Mouse (Mus musculus): Measurements from ENCODE around the gene Tapbpl. TPM values are rescaled to one million over a fixed set of nuclear protein-coding genes. Genes with fewer than 3 reads are reported as not detected.
"Not testable (repeated sequence)": the region's sequence is repeated elsewhere in the genome, so short reads cannot be mapped to it uniquely, and the experiment has no call there.

The Tapbpl gene
- 9.0 and 9.6 TPM in 2 replicates for polyA plus RNA-seq (2015; fragmentation: Nextera tagmentation; extraction: Ambion mirVana)

GRCm38 (mm10) chr6:125231117-125232044 is at the start of gene Tapbpl:
Gene Tapbpl, minus strand, starts transcription at chr6:125231860.
- peaks cover 19% of the 10 kb centered on the region; the same call in 1 of the 2 replicates for H3K4me1 ChIP-seq (ENCODE audit: control insufficient read depth, insufficient read depth, low read length)
- no peaks in the 10 kb centered on the region for H3K36me3 ChIP-seq (ENCODE audit: control insufficient read depth, insufficient read depth, low read length)
- peak within 1 kb of the TSS; percentile 90 for H3K27ac ChIP-seq (ENCODE audit: low read length)
- H3K27me3 ChIP-seq (ENCODE audit: control insufficient read depth, insufficient read depth, low read length): no peaks in the 10 kb centered on the region
- WGBS: 2% methylated on average over 16 of the region's 16 CpGs
- peak; percentile 52; the same call in 1 of the 2 replicates for ATAC-seq (ENCODE audit: insufficient read depth, low FRiP score)
- H3K4me3 ChIP-seq (replicated peaks; ENCODE audit: low read length): peak within 1 kb of the TSS; percentile 69
- H3K9ac ChIP-seq (ENCODE audit: low read length): peak within 1 kb of the TSS; percentile 92
- peak within 1 kb of the TSS; percentile 98 for H3K4me2 ChIP-seq (ENCODE audit: low read depth, low read length)
- H3K9me3 ChIP-seq (replicated peaks; ENCODE audit: control insufficient read depth, low read length): no peaks in the 10 kb centered on the region

DNA sequence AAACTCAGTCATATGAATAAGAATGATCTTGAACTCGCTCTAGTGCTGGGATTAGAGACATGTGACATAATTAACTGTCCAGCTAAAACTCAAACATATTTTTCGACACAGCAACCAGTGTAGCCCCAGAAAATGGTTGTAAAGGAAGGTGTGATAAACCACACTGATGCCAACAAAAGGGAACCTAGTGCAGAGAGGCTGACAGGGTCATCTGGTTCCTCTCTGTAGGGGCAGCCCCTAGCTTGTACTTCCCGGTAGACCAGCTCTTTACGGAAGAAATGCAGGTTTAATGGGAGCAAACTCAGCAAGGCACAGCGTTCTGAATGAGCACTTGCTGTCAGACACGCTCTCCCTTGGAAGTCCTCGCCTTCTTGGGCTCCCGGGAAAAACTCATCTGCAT is 48.1 kb upstream of the Tapbpl start:
- no peak for ATAC-seq (ENCODE audit: insufficient read depth, low FRiP score)
- H3K4me3 ChIP-seq (replicated peaks; ENCODE audit: low read length): no peak overlapping the region
- no peak overlapping the region for H3K27ac ChIP-seq (ENCODE audit: low read length)
- H3K9ac ChIP-seq (ENCODE audit: low read length): no peak overlapping the region
- no peaks in the 10 kb centered on the region; the same call in 1 of the 2 replicates for H3K9me3 ChIP-seq (replicated peaks; ENCODE audit: control insufficient read depth, low read length)
- 59% methylated on average over 8 of the region's 8 CpGs for WGBS
- no peaks in the 10 kb centered on the region for H3K4me1 ChIP-seq (ENCODE audit: control insufficient read depth, insufficient read depth, low read length)
- H3K27me3 ChIP-seq (ENCODE audit: control insufficient read depth, insufficient read depth, low read length): no peaks in the 10 kb centered on the region
- H3K36me3 ChIP-seq (ENCODE audit: control insufficient read depth, insufficient read depth, low read length): no peaks in the 10 kb centered on the region
- H3K4me2 ChIP-seq (ENCODE audit: low read depth, low read length): no peak overlapping the region

GRCm38 (mm10) chr6:125274841-125275563 is 43.3 kb upstream of the Tapbpl start:
- 51% methylated on average over 15 of the region's 15 CpGs for WGBS
- no peak for ATAC-seq (ENCODE audit: insufficient read depth, low FRiP score)
- peaks cover 3% of the 10 kb centered on the region for H3K4me1 ChIP-seq (ENCODE audit: control insufficient read depth, insufficient read depth, low read length)

DNA sequence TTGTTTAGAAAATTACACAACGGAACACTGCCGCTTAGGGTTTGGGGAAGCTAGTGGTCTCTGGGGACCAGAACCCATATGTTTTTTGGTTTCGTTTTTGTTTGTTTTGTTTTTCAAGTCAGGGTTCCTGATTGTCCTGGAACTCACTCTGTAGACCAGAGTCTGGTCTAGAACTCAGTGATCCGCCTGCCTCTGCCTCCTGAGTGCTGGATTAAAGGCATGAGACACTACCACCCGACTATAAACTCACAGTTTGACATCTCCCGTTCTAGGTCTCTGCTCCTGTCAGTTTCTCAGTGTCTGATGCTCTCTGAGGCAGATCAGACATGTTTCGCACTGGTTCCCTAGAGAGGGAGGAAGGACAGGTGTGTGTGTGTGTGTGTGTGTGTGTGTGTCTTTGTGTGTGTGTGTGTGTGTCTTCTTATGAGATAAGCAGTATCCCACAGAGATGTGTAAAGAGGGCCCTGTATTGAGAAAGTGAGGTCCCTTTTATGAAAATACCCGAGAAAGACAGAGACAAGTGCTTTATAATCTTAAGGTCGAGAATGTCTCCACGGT is 40.6 kb upstream of the Tapbpl start:
- 74% methylated on average over 10 of the region's 10 CpGs for WGBS
- Histone ChIP-seq H3K27ac (ENCODE audit: low read length) (no peak overlapping the region), H3K4me1 (ENCODE audit: control insufficient read depth, insufficient read depth, low read length) (peaks cover 6% of the 10 kb centered on the region), H3K27me3 (ENCODE audit: control insufficient read depth, insufficient read depth, low read length) (no peaks in the 10 kb centered on the region), H3K4me2 (ENCODE audit: low read depth, low read length) (no peak overlapping the region), H3K9me3 (replicated peaks; ENCODE audit: control insufficient read depth, low read length) (no peaks in the 10 kb centered on the region), H3K4me3 (replicated peaks; ENCODE audit: low read length) (no peak overlapping the region), H3K9ac (ENCODE audit: low read length) (no peak overlapping the region), H3K36me3 (ENCODE audit: control insufficient read depth, insufficient read depth, low read length) (no peaks in the 10 kb centered on the region)
- ATAC-seq (ENCODE audit: insufficient read depth, low FRiP score): no peak

More at GRCm38 (mm10) chr6:125274841-125275563, 43.3 kb upstream of the Tapbpl start:
- Histone ChIP-seq H3K27ac (ENCODE audit: low read length) (no peak overlapping the region), H3K36me3 (ENCODE audit: control insufficient read depth, insufficient read depth, low read length) (no peaks in the 10 kb centered on the region), H3K4me3 (replicated peaks; ENCODE audit: low read length) (no peak overlapping the region), H3K9ac (ENCODE audit: low read length) (no peak overlapping the region), H3K4me2 (ENCODE audit: low read depth, low read length) (no peak overlapping the region), H3K27me3 (ENCODE audit: control insufficient read depth, insufficient read depth, low read length) (no peaks in the 10 kb centered on the region), H3K9me3 (replicated peaks; ENCODE audit: control insufficient read depth, low read length) (no peaks in the 10 kb centered on the region)

DNA sequence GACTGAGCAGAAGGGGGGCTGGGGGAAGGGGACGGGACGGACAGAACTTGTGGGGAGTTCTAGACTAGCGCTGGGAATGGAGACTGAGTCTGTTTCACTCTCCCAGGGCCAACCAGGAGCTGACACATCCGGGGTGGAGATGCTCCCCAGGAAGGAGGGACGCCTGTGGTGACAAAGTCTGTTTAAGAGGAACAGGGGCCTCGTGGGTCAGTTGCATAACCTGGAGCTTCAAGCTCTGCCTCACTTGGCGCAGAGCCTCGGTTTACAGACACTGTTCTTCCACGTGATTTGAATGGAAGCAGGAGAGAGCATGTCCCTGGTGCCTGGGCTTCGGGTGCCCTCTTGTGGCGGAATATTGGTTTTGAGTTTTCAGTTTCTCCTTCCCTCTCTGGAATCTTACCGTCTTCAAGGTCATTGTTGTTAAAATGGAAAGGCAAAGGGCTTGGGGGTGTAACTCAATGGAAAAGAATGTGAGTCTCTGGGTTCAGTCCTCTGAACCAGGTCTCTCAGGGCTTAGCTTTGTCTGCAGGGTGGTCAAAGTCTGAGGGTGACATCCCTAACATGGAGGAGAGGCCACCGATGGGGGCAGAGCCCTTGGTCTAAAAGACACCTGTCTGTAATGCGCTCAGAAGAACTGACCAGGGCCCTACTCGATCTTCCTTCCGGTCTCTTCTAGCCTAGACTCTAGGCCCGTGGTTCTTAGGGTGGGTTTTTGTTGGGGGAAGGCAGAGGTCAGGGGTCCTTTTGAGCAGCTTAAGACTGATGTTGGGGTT is 40.0 kb upstream of the Tapbpl start:
- peak overlapping the region; percentile 66 for H3K9ac ChIP-seq (ENCODE audit: low read length)
- ATAC-seq (ENCODE audit: insufficient read depth, low FRiP score): peak; percentile 91
- H3K4me1 ChIP-seq (ENCODE audit: control insufficient read depth, insufficient read depth, low read length): peaks cover 6% of the 10 kb centered on the region
- WGBS: 17% methylated on average over 17 of the region's 17 CpGs
- H3K4me3 ChIP-seq (replicated peaks; ENCODE audit: low read length): peak overlapping the region; percentile 22
- no peak overlapping the region for H3K27ac ChIP-seq (ENCODE audit: low read length)
- H3K9me3 ChIP-seq (replicated peaks; ENCODE audit: control insufficient read depth, low read length): no peaks in the 10 kb centered on the region
- no peaks in the 10 kb centered on the region for H3K36me3 ChIP-seq (ENCODE audit: control insufficient read depth, insufficient read depth, low read length)
- no peaks in the 10 kb centered on the region for H3K27me3 ChIP-seq (ENCODE audit: control insufficient read depth, insufficient read depth, low read length)
- peak overlapping the region; percentile 53 for H3K4me2 ChIP-seq (ENCODE audit: low read depth, low read length)

GRCm38 (mm10) chr6:125268799-125269198 is 37.1 kb upstream of the Tapbpl start:
- no peaks in the 10 kb centered on the region for H3K27me3 ChIP-seq (ENCODE audit: control insufficient read depth, insufficient read depth, low read length)
- ATAC-seq (ENCODE audit: insufficient read depth, low FRiP score): no peak
- H3K4me2 ChIP-seq (ENCODE audit: low read depth, low read length): no peak overlapping the region
- H3K4me1 ChIP-seq (ENCODE audit: control insufficient read depth, insufficient read depth, low read length): peaks cover 6% of the 10 kb centered on the region
- no peaks in the 10 kb centered on the region for H3K36me3 ChIP-seq (ENCODE audit: control insufficient read depth, insufficient read depth, low read length)
- H3K9ac ChIP-seq (ENCODE audit: low read length): no peak overlapping the region
- H3K4me3 ChIP-seq (replicated peaks; ENCODE audit: low read length): no peak overlapping the region
- WGBS: 49% methylated on average over 6 of the region's 6 CpGs
- no peak overlapping the region for H3K27ac ChIP-seq (ENCODE audit: low read length)
- H3K9me3 ChIP-seq (replicated peaks; ENCODE audit: control insufficient read depth, low read length): no peaks in the 10 kb centered on the region

DNA sequence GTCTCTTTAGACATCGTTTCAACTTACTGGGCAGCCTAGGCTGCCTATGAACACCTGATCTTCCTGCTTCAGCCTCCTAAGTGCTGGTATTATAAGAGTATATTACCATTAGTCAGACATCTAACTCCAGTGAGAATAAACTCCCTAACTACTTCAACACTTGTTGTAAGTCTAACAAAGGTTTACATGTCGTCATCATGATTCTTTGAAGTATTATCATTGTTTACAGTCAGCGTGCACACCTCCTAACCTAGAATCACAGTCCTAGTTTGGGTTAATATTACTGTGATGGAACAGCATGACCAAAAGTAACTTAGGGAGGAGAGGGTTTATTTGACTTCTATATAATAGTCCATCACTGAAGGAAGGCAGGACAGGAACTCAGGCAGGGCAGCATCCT is 35.8 kb upstream of the Tapbpl start:
- H3K27ac ChIP-seq (ENCODE audit: low read length): no peak overlapping the region
- H3K4me3 ChIP-seq (replicated peaks; ENCODE audit: low read length): no peak overlapping the region
- H3K4me1 ChIP-seq (ENCODE audit: control insufficient read depth, insufficient read depth, low read length): peaks cover 6% of the 10 kb centered on the region
- no peaks in the 10 kb centered on the region for H3K27me3 ChIP-seq (ENCODE audit: control insufficient read depth, insufficient read depth, low read length)
- no peak for ATAC-seq (ENCODE audit: insufficient read depth, low FRiP score)
- no peaks in the 10 kb centered on the region for H3K9me3 ChIP-seq (replicated peaks; ENCODE audit: control insufficient read depth, low read length)
- H3K9ac ChIP-seq (ENCODE audit: low read length): no peak overlapping the region
- 69% methylated on average over 3 of the region's 3 CpGs for WGBS
- no peak overlapping the region for H3K4me2 ChIP-seq (ENCODE audit: low read depth, low read length)
- no peaks in the 10 kb centered on the region for H3K36me3 ChIP-seq (ENCODE audit: control insufficient read depth, insufficient read depth, low read length)

DNA sequence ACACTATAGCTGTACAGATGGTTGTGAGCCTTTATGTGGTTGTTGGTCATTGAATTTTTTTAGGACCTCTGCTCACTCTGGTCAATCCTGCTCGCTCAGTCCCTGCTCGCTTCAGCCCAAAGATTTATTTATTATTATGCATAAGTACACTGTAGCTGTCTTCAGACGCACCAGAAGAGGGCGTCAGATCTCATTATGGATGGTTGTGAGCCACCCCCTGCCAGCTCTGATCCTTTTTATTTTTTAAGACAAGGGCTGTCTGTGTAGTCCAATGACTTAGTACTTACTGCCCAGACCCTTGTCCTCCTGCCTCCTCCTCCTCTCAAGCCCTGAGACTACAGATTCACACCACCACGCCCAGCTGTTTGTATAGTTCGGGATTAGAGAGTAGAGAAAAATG is 34.9 kb upstream of the Tapbpl start:
- not testable (repeated sequence) for H3K27ac ChIP-seq (ENCODE audit: low read length); H3K4me3 ChIP-seq (replicated peaks; ENCODE audit: low read length); H3K36me3 ChIP-seq (ENCODE audit: control insufficient read depth, insufficient read depth, low read length); H3K9me3 ChIP-seq (replicated peaks; ENCODE audit: control insufficient read depth, low read length); H3K9ac ChIP-seq (ENCODE audit: low read length); ATAC-seq (ENCODE audit: insufficient read depth, low FRiP score); H3K4me1 ChIP-seq (ENCODE audit: control insufficient read depth, insufficient read depth, low read length); H3K4me2 ChIP-seq (ENCODE audit: low read depth, low read length); H3K27me3 ChIP-seq (ENCODE audit: control insufficient read depth, insufficient read depth, low read length)
- WGBS: 62% methylated on average over 6 of the region's 6 CpGs

Data from stomach, embryonic 16.5 days (tissue).